In the genomic region with DNA sequence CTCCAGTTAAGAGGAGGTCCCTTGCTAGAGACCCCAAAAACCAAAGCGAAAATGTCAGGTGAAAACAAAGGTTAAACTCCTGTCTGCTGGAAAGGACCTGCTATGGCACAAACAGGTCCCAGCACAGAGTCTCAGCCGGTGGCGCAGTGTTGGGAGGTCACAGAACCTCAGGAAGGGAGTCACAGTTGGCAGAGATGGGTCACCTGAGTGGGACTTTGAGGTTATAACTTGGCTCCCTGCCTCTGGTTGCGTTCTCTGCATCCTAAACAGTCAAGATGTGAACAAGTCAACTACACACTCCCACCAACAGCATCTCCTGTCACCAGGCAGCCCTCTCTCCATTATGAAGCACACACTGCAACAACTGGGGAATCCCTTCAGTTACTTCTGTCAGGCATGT, we compare ENCODE assay signal across 20 mouse cellular contexts. TPM values are rescaled to one million over a fixed set of nuclear protein-coding genes. Genes with fewer than 3 reads are reported as not detected.
"Had no signal": no experiment of that assay in that cellular context is flagged by ENCODE, and none has a peak within 500 bp of the region (broad histone marks: within the 10 kb centered on the region; RNA-seq: fewer than 3 reads in every experiment).

No protein-coding gene starts in this region.

- H3K36me3 ChIP-seq: midbrain, embryonic 10.5 days; midbrain, embryonic 13.5 days; neural tube, embryonic 13.5 days; neural tube, embryonic 15.5 days had no signal

- H3K9me3 ChIP-seq: midbrain, embryonic 10.5 days; midbrain, embryonic 13.5 days; neural tube, embryonic 13.5 days; neural tube, embryonic 15.5 days had no signal

- H3K4me1 ChIP-seq: midbrain, embryonic 13.5 days had no signal

- H3K9ac ChIP-seq: lung, embryonic 14.5 days; midbrain, embryonic 13.5 days; neural tube, embryonic 13.5 days; neural tube, embryonic 15.5 days had no signal

- H3K27me3 ChIP-seq: midbrain, embryonic 13.5 days; neural tube, embryonic 13.5 days; neural tube, embryonic 15.5 days had no signal

- DNase-seq: lung, adult 18-20 months; lung, embryonic 14.5 days; lung, postnatal 10 days; lung, postnatal 4 days; retina, postnatal 1 day; right cerebral cortex, adult 18-20 months; right cerebral cortex, postnatal 25 days; right cerebral cortex, postnatal 4 days; spleen, adult 18-20 months; thymus, adult 18-20 months; thymus, postnatal 14 days; thymus, postnatal 36 days had no signal

- ATAC-seq: midbrain, embryonic 13.5 days; midbrain, embryonic 16.5 days had no signal

- H3K4me3 ChIP-seq: midbrain, embryonic 10.5 days; midbrain, embryonic 13.5 days; myocyte; neural tube, embryonic 13.5 days; neural tube, embryonic 15.5 days had no signal

- H3K4me2 ChIP-seq: lung, embryonic 14.5 days; midbrain, embryonic 13.5 days; neural tube, embryonic 13.5 days; neural tube, embryonic 15.5 days had no signal

- H3K27ac ChIP-seq: midbrain, embryonic 10.5 days; midbrain, embryonic 13.5 days; neural tube, embryonic 13.5 days; neural tube, embryonic 15.5 days had no signal

RNA-seq across cellular contexts. Expression of a gene that starts 48.4 kb away (rescaled TPM):
- total RNA-seq: megakaryocyte, adult 5-6 weeks; megakaryocyte-erythroid progenitor cell, adult 5-6 weeks had no signal
- polyA plus RNA-seq: myocyte had no signal
